Mouse (Mus musculus) embryonic facial prominence, embryonic 11.5 days (tissue): ENCODE data around the gene Trcg1. TPM values are rescaled to one million over a fixed set of nuclear protein-coding genes. Genes with fewer than 3 reads are reported as not detected.

Experiments used
- ATAC-seq: fragments of 200-750 bp; cut with Nextera tagmentation; replicated peaks from 2 replicates; pipeline ENCODE4 v1.8.0; 2017; ENCODE audit warnings: low read depth; ENCODE audit not compliant: insufficient number of reproducible peaks, low FRiP score, low TSS enrichment
- DNase-seq: peaks from one replicate; pipeline ENCODE4 v3.0.0-alpha.2; 2015; ENCODE audit warnings: low spot score
- H3K27ac ChIP-seq: fragments of 300-500 bp; sonication (generic); replicated peaks from 2 replicates; pipeline ENCODE4 v1.5.1; 2014; ENCODE audit warnings: mild to moderate bottlenecking, low read depth, low read length, control low read depth
- H3K27me3 ChIP-seq: fragments of 300-500 bp; sonication (generic); 2 replicates; pipeline ENCODE4 v1.6.1; 2014; ENCODE audit warnings: mild to moderate bottlenecking, low read length, moderate library complexity, mixed read lengths; ENCODE audit not compliant: control insufficient read depth, insufficient read depth
- H3K36me3 ChIP-seq: fragments of 300-500 bp; sonication (generic); replicated peaks from 2 replicates; pipeline ENCODE4 v1.6.1; 2014; ENCODE audit warnings: low read depth, mild to moderate bottlenecking, low read length, moderate library complexity, mixed read lengths; ENCODE audit not compliant: control insufficient read depth, insufficient read depth
- H3K4me1 ChIP-seq: fragments of 300-500 bp; sonication (generic); 2 replicates; pipeline ENCODE4 v1.6.1; 2014; ENCODE audit warnings: low read length, mixed read lengths; ENCODE audit not compliant: control insufficient read depth, insufficient read depth
- H3K4me2 ChIP-seq: fragments of 300-500 bp; sonication (generic); 2 replicates; pipeline ENCODE4 v1.6.1; 2014; ENCODE audit warnings: low read depth, mild to moderate bottlenecking, control low read depth, low read length, moderate library complexity
- H3K4me3 ChIP-seq: fragments of 300-500 bp; sonication (generic); 2 replicates; pipeline ENCODE4 v1.5.1; 2014; ENCODE audit warnings: low read depth, low read length, control low read depth
- H3K9ac ChIP-seq: fragments of 300-500 bp; sonication (generic); replicated peaks from 2 replicates; pipeline ENCODE4 v1.6.1; 2014; ENCODE audit warnings: mild to moderate bottlenecking, control low read depth, low read length
- H3K9me3 ChIP-seq: fragments of 300-500 bp; sonication (generic); replicated peaks from 2 replicates; pipeline ENCODE4 v1.6.1; 2016; ENCODE audit warnings: mild to moderate bottlenecking, low read length, inconsistent platforms, mixed read lengths; ENCODE audit not compliant: control insufficient read depth
- WGBS: fragments of 180-500 bp; shearing (Covaris S2); extraction: QIAGEN DNeasy Blood & Tissue Kit; methylation state at CpG from one replicate; pipeline ENCODE4 v1.1.7; 2014; 5-methylcytosine and 5-hydroxymethylcytosine counted together
- polyA plus RNA-seq: library from polyadenylated mRNA; unstranded; fragments of >200 nt; fragmentation: Nextera tagmentation; extraction: Ambion mirVana; gene quantifications from 2 replicates; pipeline ENCODE4 v1.2.1, GENCODE M21; 2014

The Trcg1 gene
- polyA plus RNA-seq, 1 experiment from 2014 or later: not detected

- Histone ChIP-seq H3K4me3 (no peak overlapping the region), H3K4me1 (peaks cover 4% of the 10 kb centered on the region; the same call in 1 of the 2 replicates), H3K4me2 (no peak overlapping the region), H3K36me3 (no peaks in the 10 kb centered on the region), H3K9ac (no peak overlapping the region), H3K27me3 (no peaks in the 10 kb centered on the region), H3K9me3 (no peaks in the 10 kb centered on the region), H3K27ac (no peak overlapping the region)
- 13% methylated on average over 3 of the region's 3 CpGs for WGBS
- ATAC-seq: no peak
- DNase-seq: no peak
These were observed 32.2 kb downstream of the Trcg1 start for GRCm38 (mm10) chr9:57268575-57268974.

GRCm38 (mm10) chr9:57269384-57269783, 33.0 kb downstream of the Trcg1 start:
- no peaks in the 10 kb centered on the region for H3K9me3 ChIP-seq
- H3K4me1 ChIP-seq: peaks cover 4% of the 10 kb centered on the region; the same call in 1 of the 2 replicates
- DNase-seq: no peak
- H3K4me3 ChIP-seq: no peak overlapping the region
- no peak for ATAC-seq
- 36% methylated on average over 1 of the region's 1 CpGs for WGBS
- H3K4me2 ChIP-seq: no peak overlapping the region
- H3K36me3 ChIP-seq: no peaks in the 10 kb centered on the region
- H3K27ac ChIP-seq: no peak overlapping the region
- no peak overlapping the region for H3K9ac ChIP-seq
- no peaks in the 10 kb centered on the region for H3K27me3 ChIP-seq

- Histone ChIP-seq H3K27me3 (no peaks in the 10 kb centered on the region), H3K9ac (no peak overlapping the region), H3K4me2 (no peak overlapping the region), H3K4me3 (no peak overlapping the region), H3K4me1 (peaks cover 4% of the 10 kb centered on the region; the same call in 1 of the 2 replicates), H3K9me3 (no peaks in the 10 kb centered on the region), H3K27ac (no peak overlapping the region), H3K36me3 (no peaks in the 10 kb centered on the region)
- no peak for ATAC-seq
- DNase-seq: no peak
- WGBS: 9% methylated on average over 8 of the region's 8 CpGs
These were observed 34.0 kb downstream of the Trcg1 start for GRCm38 (mm10) chr9:57270399-57270798.

GRCm38 (mm10) chr9:57271081-57271480, 34.7 kb downstream of the Trcg1 start:
- H3K4me3 ChIP-seq: no peak overlapping the region
- no peak overlapping the region for H3K9ac ChIP-seq
- WGBS: 40% methylated on average over 1 of the region's 1 CpGs
- DNase-seq: no peak
- no peak for ATAC-seq
- H3K4me2 ChIP-seq: no peak overlapping the region
- no peaks in the 10 kb centered on the region for H3K36me3 ChIP-seq
- no peaks in the 10 kb centered on the region for H3K9me3 ChIP-seq
- H3K4me1 ChIP-seq: peaks cover 4% of the 10 kb centered on the region; the same call in 1 of the 2 replicates
- no peak overlapping the region for H3K27ac ChIP-seq
- no peaks in the 10 kb centered on the region for H3K27me3 ChIP-seq

GRCm38 (mm10) chr9:57271837-57272562, 35.6 kb downstream of the Trcg1 start:
- WGBS: 51% methylated on average over 9 of the region's 9 CpGs
- Histone ChIP-seq H3K36me3 (no peaks in the 10 kb centered on the region), H3K27ac (no peak overlapping the region), H3K27me3 (no peaks in the 10 kb centered on the region), H3K4me1 (peaks cover 4% of the 10 kb centered on the region; the same call in 1 of the 2 replicates), H3K9me3 (no peaks in the 10 kb centered on the region), H3K9ac (no peak overlapping the region), H3K4me3 (no peak overlapping the region), H3K4me2 (no peak overlapping the region)
- no peak for ATAC-seq
- DNase-seq: no peak

GRCm38 (mm10) chr9:57272902-57273804, 36.8 kb downstream of the Trcg1 start:
- H3K27me3 ChIP-seq: no peaks in the 10 kb centered on the region
- H3K9me3 ChIP-seq: no peaks in the 10 kb centered on the region
- no peak overlapping the region for H3K27ac ChIP-seq
- DNase-seq (no peak), ATAC-seq (no peak)
- H3K4me2 ChIP-seq: no peak overlapping the region
- 57% methylated on average over 8 of the region's 8 CpGs for WGBS
- H3K9ac ChIP-seq: no peak overlapping the region
- H3K36me3 ChIP-seq: no peaks in the 10 kb centered on the region
- no peak overlapping the region for H3K4me3 ChIP-seq
- peaks cover 4% of the 10 kb centered on the region; the same call in 1 of the 2 replicates for H3K4me1 ChIP-seq

GRCm38 (mm10) chr9:57273805-57274494, 37.6 kb downstream of the Trcg1 start:
- WGBS: 31% methylated on average over 6 of the region's 6 CpGs
- ATAC-seq (no peak), DNase-seq (no peak)
- Histone ChIP-seq H3K4me1 (peaks cover 4% of the 10 kb centered on the region; the same call in 1 of the 2 replicates), H3K9me3 (no peaks in the 10 kb centered on the region), H3K36me3 (no peaks in the 10 kb centered on the region), H3K4me2 (no peak overlapping the region), H3K27ac (no peak overlapping the region), H3K27me3 (no peaks in the 10 kb centered on the region), H3K4me3 (no peak overlapping the region), H3K9ac (no peak overlapping the region)
